Mouse (Mus musculus) liver, postnatal 0 days (tissue): ENCODE measurements around the gene Cfl2. TPM values are rescaled to one million over a fixed set of nuclear protein-coding genes. Genes with fewer than 3 reads are reported as not detected.
"Not testable (repeated sequence)": the region's sequence is repeated elsewhere in the genome, so short reads cannot be mapped to it uniquely, and the experiment has no call there.

Source experiments
- ATAC-seq: fragments of 200-750 bp; cut with Nextera tagmentation; 2 replicates; pipeline ENCODE4 v1.8.0; 2017; ENCODE audit warnings: mild to moderate bottlenecking, moderate library complexity
- DNase-seq: peaks from one replicate; pipeline ENCODE4 v3.0.0-alpha.2; 2016
- H3K27ac ChIP-seq: fragments of 300-500 bp; sonication (generic); 2 replicates; pipeline ENCODE4 v1.5.1; 2014; ENCODE audit warnings: antibody characterized with exemption, moderate library complexity, mild to moderate bottlenecking, low read depth
- H3K27me3 ChIP-seq: fragments of 300-500 bp; sonication (generic); 2 replicates; pipeline ENCODE4 v1.6.1; 2014; ENCODE audit warnings: low read length, control low read depth, mixed read lengths; ENCODE audit not compliant: insufficient read depth
- H3K36me3 ChIP-seq: fragments of 300-500 bp; sonication (generic); replicated peaks from 2 replicates; pipeline ENCODE4 v1.6.1; 2014; ENCODE audit warnings: mild to moderate bottlenecking, control low read depth, low read length, moderate library complexity, mixed read lengths; ENCODE audit not compliant: insufficient read depth
- H3K4me1 ChIP-seq: fragments of 300-500 bp; sonication (generic); 2 replicates; pipeline ENCODE4 v1.6.1; 2014; ENCODE audit warnings: antibody characterized with exemption, mild to moderate bottlenecking, control low read depth; ENCODE audit not compliant: insufficient read depth
- H3K4me2 ChIP-seq: fragments of 300-500 bp; sonication (generic); 2 replicates; pipeline ENCODE4 v1.6.1; 2014; ENCODE audit warnings: low read depth, mild to moderate bottlenecking, low read length, moderate library complexity, mixed read lengths
- H3K4me3 ChIP-seq: fragments of 300-500 bp; sonication (generic); 2 replicates; pipeline ENCODE4 v1.5.1; 2014; ENCODE audit warnings: low read depth, low read length
- H3K9ac ChIP-seq: fragments of 300-500 bp; sonication (generic); replicated peaks from 2 replicates; pipeline ENCODE4 v1.6.1; 2014; ENCODE audit warnings: mild to moderate bottlenecking, moderate library complexity
- H3K9me3 ChIP-seq: fragments of 300-500 bp; sonication (generic); 2 replicates; pipeline ENCODE4 v1.6.1; 2016; ENCODE audit warnings: mild to moderate bottlenecking, control low read depth, low read length, mixed read lengths
- CTCF ChIP-seq: sonication (generic); IDR thresholded peaks from 2 replicates; pipeline ENCODE4 v1.5.1; 2016; ENCODE audit warnings: antibody characterized with exemption, low read depth
- EP300 ChIP-seq: IDR thresholded peaks from 2 replicates; pipeline ENCODE4 v1.6.1; 2016; ENCODE audit warnings: antibody characterized with exemption, low read depth, mild to moderate bottlenecking
- WGBS: fragments of 180-500 bp; shearing (Covaris S2); extraction: QIAGEN DNeasy Blood & Tissue Kit; methylation state at CpG from one replicate; pipeline ENCODE4 v1.1.7; 2014; ENCODE audit not compliant: insufficient replicate concordance; 5-methylcytosine and 5-hydroxymethylcytosine counted together
- polyA plus RNA-seq: library from polyadenylated mRNA; unstranded; fragments of >200 nt; fragmentation: Nextera tagmentation; extraction: Ambion mirVana; gene quantifications from 2 replicates; pipeline ENCODE4 v1.2.1, GENCODE M21; 2015

The Cfl2 gene
- polyA plus RNA-seq, 1 experiment from 2014 or later: 51.8 TPM

GRCm38 (mm10) chr12:54833856-54834399 is 28.7 kb downstream of the Cfl2 start:
- Histone ChIP-seq H3K9ac (no peak overlapping the region), H3K9me3 (no peaks in the 10 kb centered on the region), H3K27ac (no peak overlapping the region), H3K4me1 (0 out of 2 replicates have a peak, but pooled peaks cover 6% of the 10 kb centered on the region), H3K4me2 (no peak overlapping the region), H3K36me3 (no peaks in the 10 kb centered on the region), H3K27me3 (no peaks in the 10 kb centered on the region), H3K4me3 (no peak overlapping the region)
- no peak for DNase-seq
- TF ChIP-seq CTCF (no peak), EP300 (no peak)
- no peak for ATAC-seq
- WGBS: 69% methylated on average over 9 of the region's 9 CpGs

DNA sequence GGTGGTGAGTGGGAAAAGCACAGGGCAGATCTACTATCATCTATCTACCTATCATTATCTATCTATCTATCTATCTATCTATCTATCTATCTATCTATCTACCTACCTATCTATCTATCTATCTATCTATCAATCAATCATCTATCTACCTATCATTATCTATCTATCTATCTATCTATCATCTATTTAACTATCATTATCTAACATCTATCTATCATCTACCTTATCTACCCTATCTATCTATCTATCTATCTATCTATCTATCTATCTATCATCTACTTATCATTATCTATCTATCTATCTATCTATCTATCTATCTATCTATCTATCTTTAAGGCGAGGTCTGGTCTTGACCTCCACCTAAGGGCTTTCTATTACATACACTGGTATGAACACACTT is 30.8 kb downstream of the Cfl2 start:
- not testable (repeated sequence) for H3K27me3 ChIP-seq, H3K4me1 ChIP-seq, H3K27ac ChIP-seq, H3K4me3 ChIP-seq, H3K9me3 ChIP-seq, H3K4me2 ChIP-seq, H3K36me3 ChIP-seq, H3K9ac ChIP-seq, DNase-seq, ATAC-seq
- 66% methylated on average over 1 of the region's 1 CpGs for WGBS

DNA sequence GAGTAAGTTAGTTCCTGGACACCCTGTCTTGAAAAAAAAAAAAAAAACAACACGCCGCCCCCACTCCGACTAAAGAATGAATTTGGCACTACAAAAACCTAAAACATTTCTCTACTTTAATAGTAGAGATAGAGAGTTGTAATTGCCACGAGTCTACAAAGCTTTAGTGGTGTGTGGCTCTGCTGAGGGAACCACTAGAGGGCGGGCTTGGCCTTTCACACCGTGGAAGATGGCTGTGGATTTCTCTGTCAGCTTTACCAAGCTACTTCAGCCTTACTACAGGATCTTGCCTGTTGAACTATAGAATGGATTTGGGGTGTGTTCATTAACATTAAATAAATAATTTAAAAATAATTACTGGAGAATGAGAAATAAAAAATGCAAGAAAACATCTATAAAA is 32.1 kb downstream of the Cfl2 start:
- 8% methylated on average over 6 of the region's 6 CpGs for WGBS
- ATAC-seq: peak; percentile 53; the same call in 1 of the 2 replicates

GRCm38 (mm10) chr12:54829876-54830275 is 32.8 kb downstream of the Cfl2 start:
- Histone ChIP-seq H3K27ac (no peak overlapping the region), H3K4me2 (no peak overlapping the region), H3K36me3 (no peaks in the 10 kb centered on the region), H3K4me1 (0 out of 2 replicates have a peak, but pooled peaks cover 2% of the 10 kb centered on the region), H3K9me3 (no peaks in the 10 kb centered on the region), H3K9ac (no peak overlapping the region), H3K4me3 (no peak overlapping the region), H3K27me3 (no peaks in the 10 kb centered on the region)
- 47% methylated on average over 5 of the region's 5 CpGs for WGBS
- TF ChIP-seq EP300: no peak
- no peak for TF ChIP-seq CTCF
- DNase-seq (no peak), ATAC-seq (no peak)

More for the DNA sequence above, 32.1 kb downstream of the Cfl2 start:
- TF ChIP-seq CTCF (peak; percentile 95), EP300 (no peak)
- no peaks in the 10 kb centered on the region for H3K36me3 ChIP-seq
- 0 out of 2 replicates have a peak, but pooled peaks cover 6% of the 10 kb centered on the region for H3K4me1 ChIP-seq
- H3K9ac ChIP-seq: no peak overlapping the region
- H3K4me2 ChIP-seq: no peak overlapping the region
- DNase-seq: peak; percentile 84
- H3K4me3 ChIP-seq: no peak overlapping the region
- no peak overlapping the region for H3K27ac ChIP-seq
- H3K27me3 ChIP-seq: no peaks in the 10 kb centered on the region
- no peaks in the 10 kb centered on the region for H3K9me3 ChIP-seq

DNA sequence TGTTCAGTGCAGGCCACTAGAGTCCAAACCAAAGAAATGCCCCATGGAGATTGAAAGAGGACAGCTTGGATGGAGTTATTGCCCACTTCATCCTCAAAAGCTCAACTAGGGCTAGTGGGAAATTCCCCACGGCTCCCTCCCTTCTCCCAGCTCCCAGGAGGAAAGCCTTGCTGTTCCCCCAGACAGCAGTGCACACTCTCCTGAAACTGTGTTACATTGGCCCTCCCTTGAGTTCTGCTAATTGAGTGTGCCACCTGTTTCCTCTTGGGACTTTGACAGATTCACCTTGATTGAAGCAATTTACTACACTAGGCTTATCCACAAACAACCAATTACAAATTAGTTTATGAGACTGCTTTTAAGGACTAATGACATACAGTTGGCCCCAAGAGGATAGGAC is 34.6 kb downstream of the Cfl2 start:
- Histone ChIP-seq H3K4me2 (no peak overlapping the region), H3K9me3 (no peaks in the 10 kb centered on the region), H3K27me3 (no peaks in the 10 kb centered on the region), H3K27ac (no peak overlapping the region), H3K36me3 (no peaks in the 10 kb centered on the region), H3K4me1 (no peaks in the 10 kb centered on the region), H3K4me3 (no peak overlapping the region), H3K9ac (no peak overlapping the region)
- ATAC-seq (no peak), DNase-seq (no peak)
- 71% methylated on average over 1 of the region's 1 CpGs for WGBS
- no peak for TF ChIP-seq CTCF
- TF ChIP-seq EP300: no peak

- WGBS: 91% methylated on average over 3 of the region's 3 CpGs
- Histone ChIP-seq H3K4me2 (no peak overlapping the region), H3K4me1 (peaks cover 9% of the 10 kb centered on the region), H3K4me3 (no peak overlapping the region), H3K27me3 (no peaks in the 10 kb centered on the region), H3K9me3 (no peaks in the 10 kb centered on the region), H3K27ac (no peak overlapping the region), H3K36me3 (no peaks in the 10 kb centered on the region), H3K9ac (no peak overlapping the region)
- DNase-seq (peak; percentile 22), ATAC-seq (no peak)
- TF ChIP-seq CTCF: peak; percentile 66
- TF ChIP-seq EP300: no peak
These were observed 37.5 kb downstream of the Cfl2 start for GRCm38 (mm10) chr12:54825202-54825601.
